20 mouse cellular contexts compared by ENCODE assay signal in genomic region chr9:80913867-80914266, GRCm38 (mm10).
"Had no signal": no experiment of that assay in that cellular context is flagged by ENCODE, and none has a peak within 500 bp of the region (broad histone marks: within the 10 kb centered on the region; RNA-seq: fewer than 3 reads in every experiment).

No protein-coding gene starts in this region.

- H3K4me2 ChIP-seq: limb, embryonic 13.5 days; liver, embryonic 13.5 days; neural tube, embryonic 12.5 days had no signal

- H3K36me3 ChIP-seq: limb, embryonic 10.5 days; limb, embryonic 13.5 days; liver, embryonic 13.5 days; neural tube, embryonic 12.5 days had no signal

- H3K9me3 ChIP-seq: limb, embryonic 10.5 days; limb, embryonic 13.5 days; liver, embryonic 13.5 days; neural tube, embryonic 12.5 days had no signal

- ATAC-seq: inflammation-experienced regulatory T-cells, adult 6 months; intestine, embryonic 16.5 days had no signal

- H3K4me1 ChIP-seq: limb, embryonic 10.5 days; limb, embryonic 13.5 days; liver, embryonic 13.5 days; neural tube, embryonic 12.5 days had no signal

- H3K9ac ChIP-seq: limb, embryonic 13.5 days; liver, embryonic 13.5 days; neural tube, embryonic 12.5 days had no signal

- DNase-seq: kidney, adult 2 months; kidney, postnatal 25 days; layer of hippocampus, adult 9-11 months; liver; liver, embryonic 13.5 days; lung, adult 2 months; lung, postnatal 14 days; lung, postnatal 4 days; thymus, adult 2 months; thymus, postnatal 14 days; thymus, postnatal 4 days had no signal

- H3K27me3 ChIP-seq: limb, embryonic 13.5 days; liver, embryonic 13.5 days; neural tube, embryonic 12.5 days had no signal

- H3K27ac ChIP-seq: kidney, postnatal 0 days; layer of hippocampus, adult 2 months; limb, embryonic 10.5 days; limb, embryonic 13.5 days; liver, embryonic 13.5 days; neural tube, embryonic 12.5 days; stomach, postnatal 0 days had no signal

- H3K4me3 ChIP-seq: layer of hippocampus, adult 2 months; limb, embryonic 10.5 days; limb, embryonic 13.5 days; liver, embryonic 13.5 days; myocyte; neural tube, embryonic 12.5 days had no signal
